Mouse (Mus musculus): Measurements from ENCODE around the gene Gm20388. TPM values are rescaled to one million over a fixed set of nuclear protein-coding genes. Genes with fewer than 3 reads are reported as not detected.

Gm20388 gene
- total RNA-seq, 4 experiments from 2014 or later = 0.17 to 15.1 (median 6.6) TPM

DNA sequence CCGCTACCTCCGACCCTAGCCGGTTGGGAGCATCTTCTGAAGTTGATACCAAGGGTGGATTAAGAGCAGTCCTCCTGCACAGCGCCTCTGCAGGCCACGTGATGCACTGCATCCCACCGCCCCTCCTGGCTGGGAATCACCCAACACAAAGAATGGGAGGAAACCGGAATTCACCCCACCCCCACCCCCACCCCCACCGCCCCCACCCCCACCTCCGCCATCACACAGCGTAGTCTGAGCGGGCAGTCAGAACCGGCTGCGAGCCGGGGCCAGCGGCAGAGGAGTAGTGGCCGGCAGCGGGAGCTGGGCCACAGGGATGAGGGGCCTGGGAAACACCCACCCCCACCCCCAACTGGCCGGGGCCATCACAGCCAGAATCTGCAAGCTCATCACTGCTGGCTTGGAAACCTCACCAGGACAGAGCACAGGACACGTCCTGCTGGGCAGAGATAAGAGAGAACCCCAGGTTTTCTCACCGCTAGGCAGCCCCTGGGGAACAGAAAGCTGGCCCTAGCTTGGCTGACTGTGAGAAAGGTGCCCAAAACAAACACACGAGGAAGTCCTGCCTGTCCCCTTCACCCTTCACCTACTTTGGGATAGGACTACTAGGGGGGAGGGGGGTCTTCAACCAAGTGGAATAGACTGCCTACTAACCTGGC lies 1472.1 kb downstream of the Gm20388 start:
- DNase-seq (ENCODE audit: low spot score in 2 of 2) = no peak

DNA sequence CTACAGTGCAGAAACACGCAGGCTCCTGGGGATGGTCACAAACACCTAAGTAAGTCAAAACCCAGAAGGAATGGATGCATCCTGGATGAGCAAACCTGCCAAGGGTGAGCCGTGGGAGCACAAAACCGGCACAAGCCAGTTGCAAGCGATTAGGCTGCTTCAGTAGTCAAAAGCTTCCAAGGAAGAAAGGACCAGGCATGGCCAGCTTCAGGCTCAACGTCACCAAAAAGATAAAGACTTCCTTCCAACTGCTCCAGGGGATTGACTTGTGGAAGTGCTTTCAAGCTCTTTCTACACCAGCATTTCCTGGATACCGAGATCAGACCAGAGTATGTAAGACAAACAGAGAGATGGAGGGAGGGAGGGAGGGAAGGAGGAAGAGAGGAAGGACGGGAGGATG lies 1474.9 kb downstream of the Gm20388 start:
- DNase-seq (ENCODE audit: low spot score in 2 of 2) = no peak

DNA sequence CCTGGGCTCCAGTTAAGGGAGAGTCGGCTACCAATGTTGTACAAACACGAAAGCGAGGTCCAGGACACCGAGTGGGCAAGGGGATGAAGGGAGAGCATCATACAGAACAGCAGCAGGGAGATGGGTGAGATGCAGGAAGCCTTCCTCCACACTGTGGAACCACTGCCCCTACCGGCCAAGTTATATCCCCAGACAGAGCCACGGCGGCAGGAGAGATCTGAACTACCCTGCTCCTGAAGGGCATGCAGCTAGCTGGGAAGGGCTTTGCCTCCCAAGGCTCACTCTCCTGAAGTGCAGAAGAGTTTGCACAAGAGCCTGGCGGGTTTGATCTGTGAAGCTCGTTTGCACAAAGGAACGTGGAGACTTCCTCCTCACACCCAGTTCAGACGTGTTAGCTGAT lies 1480.0 kb downstream of the Gm20388 start:
- DNase-seq (ENCODE audit: low spot score in 2 of 2) = no peak

DNA sequence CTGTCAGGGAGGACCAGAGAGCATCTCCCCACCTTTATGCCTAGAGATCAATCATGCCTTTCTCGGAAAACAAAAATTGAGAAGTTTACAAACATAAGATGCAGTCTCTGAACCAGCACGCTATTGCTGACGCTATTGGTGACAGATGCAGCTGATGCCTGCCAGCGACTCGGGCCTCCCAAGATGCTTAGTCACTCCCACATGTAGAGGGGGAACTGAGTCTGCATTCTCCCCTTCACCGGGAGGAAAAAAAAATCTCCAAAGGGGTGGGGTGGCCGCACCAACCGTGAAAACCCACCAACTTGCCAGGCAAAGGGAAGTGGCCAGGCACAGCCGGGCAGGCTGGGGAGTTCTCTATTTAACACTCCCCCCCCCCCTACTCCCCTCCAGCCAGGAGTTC lies 1480.6 kb downstream of the Gm20388 start:
- no peak for DNase-seq (ENCODE audit: low spot score in 2 of 2)

DNA sequence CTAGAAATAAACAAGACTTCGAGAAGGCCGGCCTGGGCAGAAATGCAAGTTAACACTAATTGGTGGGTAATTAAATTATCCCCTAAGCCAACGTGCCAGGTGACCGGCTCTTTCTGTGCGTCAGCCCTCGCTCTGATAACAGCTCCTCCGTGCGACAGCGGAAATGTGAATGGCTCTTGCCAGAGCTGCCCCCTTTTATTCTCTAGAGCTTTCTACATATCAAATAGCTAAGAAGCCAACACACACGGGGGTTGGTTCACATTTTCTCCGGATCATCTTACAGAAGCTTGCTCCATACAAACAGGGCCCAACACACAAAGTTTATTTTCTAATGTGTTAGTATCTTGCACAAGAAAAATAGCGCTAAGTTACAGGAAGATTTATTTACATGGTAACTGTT lies 1481.1 kb downstream of the Gm20388 start:
- no peak for DNase-seq (ENCODE audit: low spot score in 2 of 2)

DNA sequence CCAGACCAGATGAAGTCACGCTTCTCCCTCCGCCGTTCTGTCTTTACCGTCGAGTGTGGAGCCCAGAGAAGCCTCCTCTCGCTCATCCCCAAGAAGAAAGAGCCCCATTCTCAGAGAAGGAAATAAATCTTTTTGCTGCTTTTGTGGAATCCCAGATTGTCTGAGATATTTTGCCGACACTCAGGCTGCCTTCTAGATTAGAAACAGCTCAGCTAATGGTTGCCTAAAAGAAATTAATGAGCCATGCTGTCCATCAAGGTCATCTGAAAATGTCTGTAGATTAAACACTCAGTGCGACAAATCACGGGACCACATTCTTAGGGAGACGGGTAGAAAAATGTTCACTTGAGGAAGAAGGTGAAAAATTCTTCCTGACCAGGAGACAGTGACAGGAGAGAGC lies 1481.8 kb downstream of the Gm20388 start:
- no peak for DNase-seq (ENCODE audit: low spot score in 2 of 2)

DNA sequence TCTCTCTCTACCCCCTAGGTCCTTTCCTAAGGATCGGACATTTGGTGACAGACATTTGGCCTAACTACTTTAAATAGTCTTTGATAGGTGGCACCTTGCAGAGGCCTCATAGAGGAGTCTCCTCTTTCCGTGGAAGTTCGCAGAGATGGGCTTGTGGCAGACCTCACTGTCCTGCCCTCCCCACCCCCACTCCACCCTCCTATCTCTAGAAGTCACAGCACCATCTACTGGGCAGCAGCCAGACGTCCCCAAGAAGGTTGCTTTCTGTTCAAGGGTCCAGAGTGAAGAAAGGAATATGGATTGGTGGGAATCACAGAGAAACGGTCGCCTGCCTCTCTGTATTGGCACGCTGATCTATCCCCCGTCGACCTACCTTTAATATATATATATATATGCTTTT lies 1482.5 kb downstream of the Gm20388 start:
- DNase-seq (ENCODE audit: low spot score in 2 of 2) = no peak

DNA sequence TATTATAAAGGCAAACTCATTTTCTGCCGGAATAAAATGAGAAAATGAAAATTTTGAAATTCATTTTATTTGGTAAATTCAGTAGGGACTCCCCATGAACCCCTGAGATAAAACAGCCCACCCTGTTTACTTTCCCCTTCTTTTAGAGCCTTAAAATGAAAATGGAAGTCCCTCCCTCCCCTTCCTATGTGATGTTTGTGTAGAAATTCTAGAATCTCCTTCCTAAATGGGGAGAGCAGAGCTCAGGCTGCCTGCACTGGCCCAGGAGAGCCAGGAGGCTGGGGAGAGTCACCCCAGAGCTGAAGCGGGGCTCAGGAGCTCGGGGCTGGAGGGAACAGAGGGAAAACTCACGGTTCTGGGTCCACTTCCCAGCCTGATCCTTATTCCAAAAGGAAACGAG lies 1484.0 kb downstream of the Gm20388 start:
- DNase-seq (ENCODE audit: low spot score in 2 of 2) = no peak

DNA sequence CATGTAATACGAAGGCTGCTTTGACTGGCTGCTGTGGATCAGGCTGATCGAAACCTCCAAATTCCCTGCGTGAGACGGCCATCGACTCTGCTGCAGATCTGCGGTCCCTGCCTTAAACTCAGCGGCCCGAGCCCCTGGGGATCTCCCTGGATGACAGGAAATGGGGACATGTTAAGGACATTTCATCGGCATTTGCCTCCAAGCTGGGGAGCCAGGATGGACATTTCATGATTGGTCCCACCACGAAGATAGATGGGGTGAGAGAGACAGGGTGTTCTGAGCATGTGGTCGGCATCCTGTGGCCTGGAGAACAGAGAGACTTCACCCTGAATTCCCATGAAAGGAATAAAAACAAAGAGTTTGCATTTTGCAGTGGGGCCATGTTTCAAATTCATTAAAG lies 1484.7 kb downstream of the Gm20388 start:
- no peak for DNase-seq (ENCODE audit: low spot score in 2 of 2)

DNA sequence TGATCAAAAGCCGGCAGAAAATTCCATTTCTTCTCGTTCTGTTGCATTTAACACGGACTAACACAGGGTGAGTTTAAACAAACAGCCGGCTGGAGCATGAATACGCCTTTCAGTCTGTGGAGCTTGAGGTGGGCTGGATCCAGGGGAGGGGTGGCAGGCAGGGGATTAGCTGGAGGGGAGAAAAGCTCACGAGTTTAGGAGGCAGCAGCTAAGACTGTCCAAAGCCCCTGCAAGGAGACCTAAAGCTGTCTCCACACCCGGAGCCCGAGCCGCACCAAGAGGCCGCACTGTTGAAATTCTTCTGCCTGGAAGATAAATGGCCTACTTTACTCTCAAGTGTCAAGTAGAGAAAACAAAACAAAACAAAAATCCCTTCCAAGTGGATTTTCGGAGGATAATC lies 1485.5 kb downstream of the Gm20388 start:
- no peak for DNase-seq (ENCODE audit: low spot score in 2 of 2)

DNA sequence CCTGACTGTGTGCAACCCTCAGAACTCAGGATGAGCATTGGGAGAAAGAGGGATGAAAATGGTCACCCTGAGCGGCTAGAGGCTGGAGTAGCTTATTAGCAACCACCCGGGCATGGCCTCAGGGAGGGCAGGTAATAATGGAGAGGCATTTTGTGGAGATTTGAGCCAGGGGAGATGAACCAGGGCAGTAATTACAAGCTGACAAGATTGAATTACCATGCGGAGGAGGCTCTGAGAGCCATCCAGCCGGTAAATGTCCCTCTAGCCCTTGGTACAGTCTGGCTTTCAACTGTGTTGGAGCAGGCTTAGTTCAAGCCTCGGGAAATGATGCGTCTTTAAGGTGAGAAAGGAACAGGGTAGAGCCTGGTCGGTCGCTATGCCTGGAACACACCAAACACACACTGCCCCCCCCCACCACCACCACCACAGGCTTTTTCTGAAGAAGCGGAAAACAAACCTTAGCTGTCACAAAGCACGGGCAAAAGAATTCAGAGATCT lies 1486.6 kb downstream of the Gm20388 start:
- no peak for DNase-seq (ENCODE audit: low spot score in 2 of 2)

DNA sequence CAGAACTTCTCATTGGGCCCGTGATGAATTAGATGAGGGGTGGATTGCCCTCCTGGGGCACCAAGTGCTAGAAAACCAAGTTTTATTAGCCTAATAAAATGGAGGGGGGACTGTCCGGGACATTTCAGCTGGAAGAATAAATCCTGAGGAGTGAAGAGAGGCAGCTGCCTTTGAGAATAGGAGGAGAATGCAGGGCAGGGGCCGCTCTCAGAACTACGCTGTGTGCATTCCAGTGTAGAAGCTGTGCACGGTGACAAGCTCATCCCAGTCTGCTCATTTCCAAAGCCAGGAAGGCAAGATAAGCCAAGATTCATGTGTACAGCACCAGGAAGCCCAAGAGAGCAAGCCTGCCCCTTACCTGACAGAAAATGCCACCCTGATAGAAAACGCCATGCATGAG lies 1487.4 kb downstream of the Gm20388 start:
- DNase-seq (ENCODE audit: low spot score in 2 of 2) = no peak

DNA sequence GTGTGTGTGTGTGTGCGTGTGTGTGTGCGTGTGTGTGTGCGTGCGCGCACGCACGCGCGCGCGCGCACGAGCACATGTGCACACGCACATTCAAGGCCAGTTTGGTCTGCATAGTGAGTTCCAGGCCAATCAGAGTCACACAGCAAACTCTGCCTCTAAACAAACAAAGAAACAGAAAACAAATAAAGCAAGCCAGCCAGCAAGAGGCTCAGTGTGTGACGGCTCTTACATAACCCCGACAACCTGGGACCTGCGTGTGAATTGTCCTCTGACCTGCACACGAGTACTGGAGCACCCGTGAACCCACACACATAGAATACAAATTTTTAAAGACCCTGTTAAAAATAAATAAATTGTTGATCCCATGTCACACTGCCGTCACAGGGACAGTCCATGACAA lies 1488.1 kb downstream of the Gm20388 start:
- DNase-seq (ENCODE audit: low spot score in 2 of 2) = no peak

DNA sequence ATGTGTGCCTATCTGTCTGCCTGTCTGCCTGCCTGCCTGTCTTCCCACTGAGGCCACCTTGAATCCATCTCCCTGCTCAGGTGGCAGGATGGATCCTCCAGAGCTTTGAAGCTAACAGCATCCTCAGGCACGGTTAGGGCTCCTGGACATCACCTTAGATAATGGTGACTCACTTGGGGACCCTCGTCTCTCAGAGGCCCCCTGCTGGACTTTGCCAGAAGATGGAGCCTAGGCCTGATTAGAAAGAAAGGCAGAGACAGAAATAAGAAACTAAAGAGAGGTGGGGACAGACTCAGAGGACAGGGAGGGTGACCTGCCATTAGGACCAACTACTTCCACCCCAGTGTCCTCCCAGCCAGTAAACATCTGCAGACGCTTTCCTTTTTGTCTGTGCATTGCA lies 1488.5 kb downstream of the Gm20388 start:
- no peak for DNase-seq (ENCODE audit: low spot score in 2 of 2)

DNA sequence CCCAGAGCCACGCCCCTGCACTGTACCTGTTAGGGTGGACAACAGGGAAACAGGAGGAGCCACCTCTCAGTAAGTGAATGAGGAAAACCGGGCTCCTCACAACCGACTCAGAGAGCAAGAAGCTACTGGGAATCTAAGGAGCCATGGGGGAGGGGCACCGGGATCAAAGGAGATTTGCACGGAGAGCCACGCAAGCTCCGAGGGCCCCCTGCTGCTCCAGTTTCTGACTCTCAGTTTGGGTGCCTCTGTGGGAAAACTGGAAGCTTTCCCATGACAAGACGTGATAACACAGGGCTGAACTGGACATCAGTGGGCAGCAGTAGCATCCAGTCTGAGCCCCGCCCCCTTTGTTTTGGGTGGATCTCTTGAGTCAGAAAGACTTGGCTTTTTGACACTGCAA lies 1489.9 kb downstream of the Gm20388 start:
- no peak for DNase-seq (ENCODE audit: low spot score in 2 of 2)

DNA sequence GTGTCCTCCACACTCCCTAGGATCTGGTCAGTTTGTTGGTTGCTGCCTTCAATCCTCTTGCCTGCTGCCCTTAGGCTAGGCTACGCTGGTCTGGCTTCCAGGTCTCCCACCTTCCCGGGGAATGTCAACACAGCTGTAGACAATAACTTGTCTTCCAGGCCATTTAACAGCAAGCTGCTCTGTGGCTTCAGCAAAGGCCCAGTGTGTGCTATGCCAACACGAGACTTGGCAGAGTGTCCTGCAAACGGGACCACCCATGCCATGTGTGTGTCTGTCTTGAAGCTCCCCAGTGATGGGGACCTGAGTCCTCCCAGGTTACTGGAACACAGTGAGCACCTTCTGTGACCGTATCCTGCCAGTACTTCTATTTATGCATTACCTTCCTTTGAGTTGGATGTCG lies 1493.2 kb downstream of the Gm20388 start:
- no peak for DNase-seq (ENCODE audit: low spot score in 2 of 2)

DNA sequence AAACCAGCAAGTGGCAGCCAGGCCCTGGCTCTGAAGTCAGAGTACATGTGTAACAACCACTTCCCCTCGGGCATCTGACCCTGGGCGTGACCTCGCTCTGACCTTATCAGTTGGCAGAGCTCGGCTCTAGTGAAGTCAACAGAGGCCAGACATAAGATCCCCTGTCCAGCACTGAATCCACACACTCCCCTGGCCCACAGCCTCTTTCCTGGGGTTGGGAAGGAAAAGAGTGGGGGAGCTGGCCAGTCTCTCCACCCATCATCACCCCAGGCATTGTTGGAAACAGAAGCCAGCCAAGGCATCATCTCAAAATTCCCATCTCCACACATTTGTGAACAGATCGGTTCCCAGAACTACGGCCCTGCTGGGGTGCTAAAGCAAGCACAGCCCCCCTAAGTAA lies 1507.4 kb downstream of the Gm20388 start:
- no peak for DNase-seq (ENCODE audit: low spot score in 2 of 2)

DNA sequence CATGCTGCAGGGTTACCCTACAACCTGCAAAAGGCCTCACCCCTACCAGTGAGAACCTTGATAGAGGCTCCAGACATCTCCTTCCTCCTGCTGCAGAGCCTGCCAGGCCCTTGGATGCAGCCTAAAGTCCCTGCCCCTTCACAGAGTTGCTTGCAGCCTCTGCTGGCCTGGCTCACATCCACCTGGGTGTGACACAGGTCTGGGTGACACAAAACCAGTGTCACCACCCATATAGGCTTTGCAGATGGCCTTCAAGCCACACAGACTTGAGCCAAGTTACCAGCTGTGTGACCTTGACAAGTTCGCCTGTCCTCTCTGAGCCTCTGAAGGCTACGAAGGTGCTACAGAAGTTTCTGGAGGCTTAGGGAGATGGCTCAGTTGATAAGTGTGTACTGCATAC lies 1508.9 kb downstream of the Gm20388 start:
- no peak for DNase-seq (ENCODE audit: low spot score in 2 of 2)

DNA sequence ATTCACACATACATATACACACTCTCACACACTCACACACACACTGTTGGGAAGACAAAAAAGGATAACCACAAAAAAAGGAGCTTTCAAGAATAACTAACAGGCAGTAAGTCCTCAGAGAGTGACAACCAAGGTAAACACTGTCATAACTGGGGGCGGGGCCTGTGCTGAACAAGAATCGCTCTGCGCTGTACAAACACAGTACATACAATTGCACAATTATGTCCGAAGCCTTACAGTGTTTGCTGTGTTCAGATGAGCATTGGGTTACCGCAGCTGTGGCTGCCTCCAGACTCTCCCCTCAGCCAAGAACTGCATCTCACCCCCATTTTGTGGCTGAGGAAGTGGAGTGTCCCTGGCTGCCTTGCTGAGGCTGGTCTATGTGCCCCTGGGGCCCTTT lies 1510.4 kb downstream of the Gm20388 start:
- DNase-seq (ENCODE audit: low spot score in 2 of 2) = no peak

DNA sequence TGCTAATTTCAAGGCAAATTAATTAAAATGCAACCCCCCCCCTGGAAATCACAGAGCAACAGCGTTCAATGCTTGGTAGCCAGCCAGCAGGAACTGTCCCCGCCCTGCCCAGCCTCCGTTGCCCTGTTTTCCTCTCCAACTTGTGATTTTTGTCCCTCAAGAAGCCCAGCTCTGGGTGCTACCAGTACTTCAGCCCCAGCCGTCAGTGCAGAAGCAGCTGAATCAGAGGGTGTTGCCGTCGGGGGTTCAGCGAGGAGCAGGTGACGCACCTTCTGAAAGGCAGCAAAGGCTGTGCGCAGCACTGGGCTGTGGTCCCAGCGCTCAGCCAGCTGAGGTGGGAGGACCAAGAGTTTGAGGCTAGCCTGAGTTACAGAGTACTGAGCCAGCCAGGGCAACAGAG lies 1513.4 kb downstream of the Gm20388 start:
- DNase-seq (ENCODE audit: low spot score in 2 of 2) = no peak

DNA sequence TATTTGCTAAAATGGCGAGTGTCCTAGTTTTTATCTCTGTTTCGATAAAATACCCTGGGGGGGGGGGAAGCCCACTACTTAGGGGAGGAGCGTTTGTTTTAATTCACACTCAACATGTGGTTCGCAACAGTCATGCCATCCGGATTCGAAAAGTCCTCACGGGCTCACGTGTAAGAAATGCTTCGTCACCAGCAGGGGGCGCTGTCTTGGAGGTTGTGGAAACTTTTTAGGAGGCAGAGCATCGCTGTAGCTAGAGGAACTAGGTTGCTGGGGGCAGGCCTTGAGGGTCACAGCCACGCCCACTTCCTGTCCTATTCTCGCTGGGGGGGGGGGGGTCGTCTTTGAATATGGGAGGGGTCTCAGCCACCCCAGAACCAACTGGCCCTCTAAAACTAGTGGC lies 1514.0 kb downstream of the Gm20388 start:
- DNase-seq (ENCODE audit: low spot score in 2 of 2) = no peak

DNA sequence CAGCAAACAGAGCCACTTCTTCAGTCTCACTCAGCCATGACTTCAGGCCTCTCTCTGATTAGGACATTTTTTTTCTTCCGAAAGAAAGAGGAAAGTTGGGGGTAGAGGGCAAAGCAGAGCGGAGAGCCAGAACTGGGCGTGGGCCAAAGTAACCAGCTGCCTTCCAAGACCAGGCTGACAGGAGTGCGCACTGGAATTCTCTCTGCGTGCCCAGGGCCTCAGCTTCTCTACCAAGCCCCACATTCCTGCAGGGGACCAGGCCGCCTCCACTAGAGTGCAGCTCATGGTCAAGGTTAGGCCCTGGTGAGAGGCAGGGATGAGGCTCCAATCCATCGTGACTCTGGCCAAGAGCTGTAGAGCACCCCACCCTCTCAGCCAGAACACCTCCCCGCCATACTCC lies 1520.9 kb downstream of the Gm20388 start:
- DNase-seq (ENCODE audit: low spot score in 2 of 2) = no peak

DNA sequence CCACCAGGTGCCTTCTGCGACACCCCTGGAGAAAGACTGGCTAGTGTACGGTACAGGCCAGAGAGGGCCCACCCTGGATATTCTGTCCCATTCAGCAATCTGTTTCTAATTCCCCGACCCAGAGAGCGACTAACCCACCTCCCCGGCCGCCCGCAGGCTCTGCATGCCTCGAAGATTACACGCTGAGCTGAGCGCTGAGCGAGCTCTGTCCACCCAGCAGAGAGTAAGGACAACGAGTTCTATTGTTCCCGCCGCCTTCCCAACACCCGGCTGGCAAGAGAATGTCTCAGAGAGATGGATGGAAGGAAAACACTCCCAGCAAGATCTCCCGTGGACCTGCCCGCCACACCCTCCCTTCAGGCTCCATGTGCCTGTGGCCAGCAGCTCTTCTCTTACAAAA lies 1522.8 kb downstream of the Gm20388 start:
- no peak for DNase-seq (ENCODE audit: low spot score in 2 of 2)

DNA sequence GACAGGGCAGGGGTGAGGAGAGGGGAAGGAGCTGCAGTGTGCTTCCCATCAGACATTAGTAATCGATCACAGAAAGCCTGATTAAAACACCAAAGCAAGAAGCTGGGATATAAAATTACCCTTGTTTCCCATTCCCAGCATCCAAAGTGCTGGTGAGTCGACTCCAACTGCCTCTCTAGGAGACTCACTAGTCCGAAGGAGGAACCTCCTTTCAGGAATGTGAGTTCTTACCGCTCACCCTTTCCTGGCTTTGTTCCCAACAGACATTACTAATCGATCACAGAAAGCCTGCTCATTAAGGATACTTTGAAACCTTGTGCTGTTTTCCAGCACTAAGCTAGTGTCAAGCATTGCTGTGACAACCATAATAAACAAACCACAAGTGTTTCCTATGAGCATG lies 1526.0 kb downstream of the Gm20388 start:
- DNase-seq (ENCODE audit: low spot score in 2 of 2) = no peak
